Mouse (Mus musculus) hindbrain, embryonic 13.5 days (tissue): ENCODE measurements around the gene Tfpi2. TPM values are rescaled to one million over a fixed set of nuclear protein-coding genes. Genes with fewer than 3 reads are reported as not detected.
A peak's percentile ranks its signal among the peaks of the same experiment; 100 is the strongest.

ENCODE experiments used
- ATAC-seq: fragments of 200-750 bp; cut with Nextera tagmentation; 2 replicates; pipeline ENCODE4 v1.8.0; 2017; ENCODE audit warnings: moderate TSS enrichment; ENCODE audit not compliant: low FRiP score
- H3K27ac ChIP-seq: fragments of 300-500 bp; sonication (generic); 2 replicates; pipeline ENCODE4 v1.5.1; 2015; ENCODE audit warnings: inconsistent platforms, mild to moderate bottlenecking, moderate library complexity
- H3K27me3 ChIP-seq: fragments of 300-500 bp; sonication (generic); 2 replicates; pipeline ENCODE4 v1.6.1; 2015; ENCODE audit warnings: mild to moderate bottlenecking, inconsistent platforms
- H3K36me3 ChIP-seq: fragments of 300-500 bp; sonication (generic); 2 replicates; pipeline ENCODE4 v1.6.1; 2015; ENCODE audit warnings: mild to moderate bottlenecking, inconsistent platforms
- H3K4me1 ChIP-seq: fragments of 300-500 bp; sonication (generic); replicated peaks from 2 replicates; pipeline ENCODE4 v1.6.1; 2015; ENCODE audit warnings: inconsistent platforms
- H3K4me2 ChIP-seq: fragments of 300-500 bp; sonication (generic); 2 replicates; pipeline ENCODE4 v1.6.1; 2015; ENCODE audit warnings: inconsistent platforms, mild to moderate bottlenecking, moderate library complexity
- H3K4me3 ChIP-seq: fragments of 300-500 bp; sonication (generic); 2 replicates; pipeline ENCODE4 v1.5.1; 2015; ENCODE audit warnings: mild to moderate bottlenecking, inconsistent platforms
- H3K9ac ChIP-seq: fragments of 300-500 bp; sonication (generic); 2 replicates; pipeline ENCODE4 v1.6.1; 2015; ENCODE audit warnings: mild to moderate bottlenecking, inconsistent platforms
- H3K9me3 ChIP-seq: fragments of 300-500 bp; sonication (generic); 2 replicates; pipeline ENCODE4 v1.6.1; 2016; ENCODE audit warnings: inconsistent platforms
- WGBS: fragments of 180-500 bp; shearing (Covaris S2); methylation state at CpG from one replicate; pipeline ENCODE4 v1.1.7; 2015; 5-methylcytosine and 5-hydroxymethylcytosine counted together
- polyA plus RNA-seq: library from polyadenylated mRNA; unstranded; fragments of >200 nt; fragmentation: Nextera tagmentation; extraction: Ambion mirVana; gene quantifications from 2 replicates; pipeline ENCODE4 v1.2.1, GENCODE M21; 2015

Gene Tfpi2
- polyA plus RNA-seq, 1 experiment from 2014 or later = 0.29 TPM

DNA sequence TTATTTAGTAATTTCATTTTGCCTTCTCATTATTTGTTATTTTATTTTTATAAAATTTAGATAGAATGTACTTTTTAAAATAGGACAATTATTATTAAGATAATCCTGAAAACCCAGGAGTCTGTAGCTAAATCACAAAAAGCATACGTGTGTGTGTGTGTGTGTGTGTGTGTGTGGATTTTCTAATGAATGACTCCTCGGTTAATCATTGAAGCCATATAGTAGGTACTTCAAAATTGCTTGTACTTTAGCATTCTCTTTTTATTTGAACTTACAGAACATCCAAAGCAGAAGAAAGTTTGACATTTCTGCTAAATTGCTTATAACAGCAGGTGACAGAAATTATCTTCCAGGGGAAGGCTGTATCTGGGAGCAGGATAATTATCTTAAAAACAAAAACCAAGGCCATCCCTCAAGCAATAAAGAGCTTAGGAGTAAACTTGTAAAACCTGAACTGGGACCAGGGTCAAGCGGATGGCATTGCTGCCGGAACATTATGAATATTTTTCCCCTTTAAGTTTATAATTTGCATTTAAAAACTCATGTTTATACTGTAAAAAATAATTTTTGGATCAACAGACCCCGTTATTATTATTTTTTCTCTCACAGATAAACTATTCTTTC lies 5.9 kb downstream of the Tfpi2 start:
- WGBS = 93% methylated on average over 5 of the region's 5 CpGs
- Histone ChIP-seq H3K4me3 (no peak overlapping the region), H3K9ac (no peak overlapping the region), H3K4me1 (no peaks in the 10 kb centered on the region), H3K27ac (no peak overlapping the region), H3K4me2 (no peak overlapping the region), H3K36me3 (no peaks in the 10 kb centered on the region), H3K27me3 (no peaks in the 10 kb centered on the region), H3K9me3 (no peaks in the 10 kb centered on the region)
- ATAC-seq = no peak

DNA sequence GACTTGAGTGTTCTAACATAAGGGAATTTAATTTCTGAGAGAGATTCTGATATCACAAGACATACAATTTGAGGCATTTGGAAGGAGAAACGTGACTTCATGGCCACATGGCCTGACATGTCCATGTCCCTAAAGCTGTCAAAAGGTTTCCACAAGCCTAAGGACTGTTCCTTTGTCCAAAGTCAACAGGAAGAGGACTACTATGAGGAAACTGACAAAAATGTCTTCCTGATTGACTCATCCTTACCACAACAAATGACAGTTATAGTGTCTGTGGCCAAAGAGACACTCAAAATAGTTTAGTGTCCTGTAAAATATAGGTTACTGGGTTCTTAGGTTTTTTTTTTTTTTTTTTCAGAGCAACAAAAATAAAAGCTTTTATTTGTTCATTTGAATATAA lies 15.0 kb downstream of the Tfpi2 start:
- WGBS = 72% methylated on average over 1 of the region's 1 CpGs
- Histone ChIP-seq H3K4me1 (no peaks in the 10 kb centered on the region), H3K9ac (no peak overlapping the region), H3K36me3 (no peaks in the 10 kb centered on the region), H3K4me2 (no peak overlapping the region), H3K9me3 (no peaks in the 10 kb centered on the region), H3K27ac (no peak overlapping the region), H3K4me3 (no peak overlapping the region), H3K27me3 (no peaks in the 10 kb centered on the region)
- ATAC-seq = no peak

DNA sequence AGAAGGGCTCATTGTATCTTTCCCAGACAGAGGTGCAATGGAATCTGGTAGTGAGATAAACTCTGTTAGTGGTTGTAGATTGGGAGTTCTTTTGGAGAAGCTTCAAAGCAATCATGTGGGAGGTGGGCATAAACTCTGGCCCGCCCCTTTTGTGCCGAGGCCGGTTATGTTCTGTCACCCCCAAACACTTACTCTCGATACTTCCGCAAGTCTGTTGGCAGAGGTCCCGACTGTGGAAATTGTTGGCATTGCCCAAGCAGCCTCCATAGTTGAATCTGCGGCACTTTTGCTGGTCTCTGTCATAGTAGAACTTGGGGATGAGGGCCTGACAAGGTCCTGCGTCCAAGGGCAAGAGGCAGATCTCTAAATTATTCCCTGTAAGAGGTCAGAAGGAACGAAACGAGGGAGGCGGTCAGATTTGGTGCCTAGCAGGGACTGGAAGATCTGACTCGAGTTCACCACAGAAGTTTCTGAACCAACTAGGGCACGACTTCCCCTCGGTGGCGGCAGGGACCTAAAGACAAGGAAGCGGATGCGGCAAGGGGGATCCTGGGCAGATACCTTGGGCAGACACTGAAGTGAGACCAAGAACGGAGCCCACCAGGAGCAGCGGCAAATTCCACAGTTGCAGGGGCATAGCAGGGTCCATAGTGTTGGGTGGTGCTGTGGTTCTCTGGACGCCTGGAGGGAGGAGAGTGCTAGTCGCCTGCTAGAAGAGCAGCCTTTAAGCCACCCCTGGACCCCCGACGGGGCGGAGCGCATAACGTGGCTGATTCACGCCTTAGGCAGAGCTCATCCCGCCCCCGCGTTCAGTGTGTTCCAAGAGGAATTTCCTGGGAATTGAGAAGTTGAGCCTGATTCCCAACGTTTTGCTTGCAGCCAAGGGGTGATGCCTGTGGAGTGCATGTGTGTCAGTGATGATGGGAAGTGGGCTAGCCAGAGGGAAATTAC lies 20.8 kb downstream of the Tfpi2 start:
- H3K4me2 ChIP-seq = peak overlapping the region; percentile 40
- no peak overlapping the region for H3K27ac ChIP-seq
- H3K36me3 ChIP-seq = no peaks in the 10 kb centered on the region
- ATAC-seq = no peak
- H3K4me3 ChIP-seq = peak overlapping the region; percentile 11; the same call in 1 of the 2 replicates
- H3K9ac ChIP-seq = no peak overlapping the region
- 37% methylated on average over 31 of the region's 31 CpGs for WGBS
- peaks cover 11% of the 10 kb centered on the region for H3K27me3 ChIP-seq
- no peaks in the 10 kb centered on the region for H3K4me1 ChIP-seq
- H3K9me3 ChIP-seq = no peaks in the 10 kb centered on the region

DNA sequence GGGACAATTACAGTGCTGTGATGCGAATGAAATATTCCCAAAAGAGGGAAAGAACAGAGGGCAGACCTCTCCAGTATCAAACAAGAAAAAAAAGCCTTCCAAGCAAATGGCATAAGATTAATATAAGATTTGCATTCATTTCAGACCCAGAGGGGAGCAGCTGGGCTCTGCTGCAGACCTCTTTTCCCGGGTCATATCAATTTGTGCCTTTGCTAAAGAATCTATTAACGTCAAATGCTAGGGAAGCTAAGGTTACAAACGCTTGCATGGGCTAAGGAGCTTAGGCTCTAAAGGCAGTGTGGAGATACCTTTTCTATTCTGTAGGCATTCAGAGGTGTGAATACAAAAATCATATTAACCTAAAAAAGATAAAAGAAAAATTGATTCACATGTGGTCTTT lies 33.8 kb downstream of the Tfpi2 start:
- no peak for ATAC-seq
- no peak overlapping the region for H3K4me2 ChIP-seq
- 34% methylated on average over 4 of the region's 4 CpGs for WGBS

DNA sequence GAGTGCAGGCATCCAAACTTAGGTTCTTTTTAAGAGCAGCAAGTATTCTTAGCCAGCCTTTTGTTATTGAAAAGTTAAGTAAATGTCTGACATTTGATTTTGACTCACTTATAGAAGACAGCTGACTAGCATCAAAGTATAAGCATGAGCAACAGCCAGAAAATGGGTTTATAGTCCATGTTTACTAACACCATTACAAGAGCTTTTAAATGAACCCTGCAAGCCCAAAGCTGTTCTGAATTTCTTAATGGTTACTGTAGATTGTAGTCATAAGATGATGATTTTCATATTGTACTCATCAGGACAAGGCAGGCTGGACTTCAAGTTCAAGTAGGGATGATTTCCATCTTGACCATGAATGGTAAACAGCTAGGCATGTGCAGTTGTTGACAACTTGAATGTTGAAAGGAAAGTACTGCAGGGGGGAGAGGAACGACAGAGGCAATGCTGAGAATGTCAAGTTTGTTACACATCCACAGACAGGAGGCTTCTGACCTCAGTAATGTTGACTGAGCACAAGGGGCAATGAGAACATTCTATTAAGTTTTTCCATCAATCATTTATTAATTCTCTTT lies 52.5 kb downstream of the Tfpi2 start:
- Histone ChIP-seq H3K36me3 (no peaks in the 10 kb centered on the region), H3K4me3 (no peak overlapping the region), H3K9ac (no peak overlapping the region), H3K9me3 (no peaks in the 10 kb centered on the region), H3K4me1 (no peaks in the 10 kb centered on the region), H3K27me3 (no peaks in the 10 kb centered on the region), H3K27ac (no peak overlapping the region), H3K4me2 (no peak overlapping the region)
- ATAC-seq = no peak
- 67% methylated on average over 1 of the region's 1 CpGs for WGBS

More for the DNA sequence above, 33.8 kb downstream of the Tfpi2 start:
- H3K36me3 ChIP-seq = no peaks in the 10 kb centered on the region
- no peak overlapping the region for H3K9ac ChIP-seq
- H3K9me3 ChIP-seq = no peaks in the 10 kb centered on the region
- H3K4me1 ChIP-seq = 0 out of 2 replicates have a peak, but pooled peaks cover 3% of the 10 kb centered on the region
- no peak overlapping the region for H3K4me3 ChIP-seq
- no peak overlapping the region for H3K27ac ChIP-seq
- H3K27me3 ChIP-seq = no peaks in the 10 kb centered on the region

DNA sequence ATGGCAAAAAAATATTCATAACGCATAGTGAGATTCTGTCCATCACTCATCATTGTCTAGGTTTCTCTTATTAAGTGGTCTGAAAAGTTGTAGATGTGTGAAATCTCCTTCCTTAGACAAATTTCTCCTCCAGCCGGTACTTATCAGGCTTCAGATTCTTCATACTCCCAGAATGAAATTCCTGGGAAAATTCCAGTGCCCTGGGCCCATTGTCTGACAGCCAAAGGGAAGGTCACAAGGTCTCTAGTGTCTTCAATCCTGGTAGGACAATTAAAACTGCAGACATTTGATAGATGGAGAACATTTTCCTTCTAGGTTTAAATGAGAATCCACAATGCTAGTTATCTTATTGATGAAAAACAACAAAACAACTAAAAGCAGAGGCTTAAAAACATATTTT lies 53.1 kb downstream of the Tfpi2 start:
- Histone ChIP-seq H3K27me3 (no peaks in the 10 kb centered on the region), H3K36me3 (no peaks in the 10 kb centered on the region), H3K9me3 (no peaks in the 10 kb centered on the region), H3K4me1 (no peaks in the 10 kb centered on the region), H3K4me2 (no peak overlapping the region), H3K4me3 (no peak overlapping the region), H3K9ac (no peak overlapping the region), H3K27ac (no peak overlapping the region)
- no peak for ATAC-seq
- 44% methylated on average over 2 of the region's 2 CpGs for WGBS

DNA sequence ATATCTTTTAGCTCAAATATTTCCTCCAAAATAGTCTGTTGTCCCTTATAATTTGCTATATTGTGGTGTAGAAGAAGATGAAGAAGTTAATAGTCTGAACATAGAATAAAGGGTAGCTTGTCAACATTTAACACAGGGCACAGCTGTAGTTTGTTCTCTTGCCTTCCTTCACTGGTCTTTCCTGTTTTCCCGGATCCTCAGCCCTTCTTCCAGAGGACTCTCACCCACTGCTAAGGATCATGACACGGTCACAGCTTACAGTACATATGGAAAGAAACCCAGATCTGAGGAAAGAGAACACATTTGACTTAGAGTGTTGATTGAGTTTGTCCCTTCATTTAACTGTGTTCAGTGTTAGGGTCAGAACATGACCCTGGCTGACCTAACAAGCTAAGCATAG lies 53.7 kb downstream of the Tfpi2 start:
- H3K9me3 ChIP-seq = no peaks in the 10 kb centered on the region
- H3K36me3 ChIP-seq = no peaks in the 10 kb centered on the region
- no peak overlapping the region for H3K9ac ChIP-seq
- no peak overlapping the region for H3K4me2 ChIP-seq
- ATAC-seq = no peak
- no peaks in the 10 kb centered on the region for H3K27me3 ChIP-seq
- H3K4me3 ChIP-seq = no peak overlapping the region
- WGBS = 70% methylated on average over 2 of the region's 2 CpGs
- no peak overlapping the region for H3K27ac ChIP-seq
- no peaks in the 10 kb centered on the region for H3K4me1 ChIP-seq

DNA sequence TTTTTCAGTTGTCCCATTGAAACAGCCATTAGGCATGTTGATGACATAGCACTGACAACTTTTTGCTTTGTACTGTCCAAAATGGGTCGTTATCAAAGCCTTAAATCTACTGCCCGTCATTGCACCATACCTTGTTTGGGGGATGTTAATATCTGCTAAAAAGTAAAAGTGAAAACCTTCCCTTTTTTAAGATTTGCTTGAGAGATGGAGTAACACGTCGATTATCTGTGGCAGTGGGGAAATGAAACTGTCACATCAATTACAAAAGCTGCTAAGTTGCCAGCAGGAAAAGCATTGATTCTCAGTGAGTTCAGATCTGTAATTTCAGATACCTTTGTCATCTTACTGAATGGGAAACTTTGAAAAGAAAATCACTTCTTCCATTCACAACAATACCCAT lies 62.6 kb downstream of the Tfpi2 start:
- H3K9me3 ChIP-seq = no peaks in the 10 kb centered on the region
- WGBS = 74% methylated on average over 4 of the region's 4 CpGs
- no peaks in the 10 kb centered on the region for H3K27me3 ChIP-seq
- H3K27ac ChIP-seq = no peak overlapping the region
- no peaks in the 10 kb centered on the region for H3K36me3 ChIP-seq
- ATAC-seq = no peak
- H3K9ac ChIP-seq = no peak overlapping the region
- H3K4me2 ChIP-seq = no peak overlapping the region
- H3K4me3 ChIP-seq = no peak overlapping the region
- no peaks in the 10 kb centered on the region for H3K4me1 ChIP-seq

DNA sequence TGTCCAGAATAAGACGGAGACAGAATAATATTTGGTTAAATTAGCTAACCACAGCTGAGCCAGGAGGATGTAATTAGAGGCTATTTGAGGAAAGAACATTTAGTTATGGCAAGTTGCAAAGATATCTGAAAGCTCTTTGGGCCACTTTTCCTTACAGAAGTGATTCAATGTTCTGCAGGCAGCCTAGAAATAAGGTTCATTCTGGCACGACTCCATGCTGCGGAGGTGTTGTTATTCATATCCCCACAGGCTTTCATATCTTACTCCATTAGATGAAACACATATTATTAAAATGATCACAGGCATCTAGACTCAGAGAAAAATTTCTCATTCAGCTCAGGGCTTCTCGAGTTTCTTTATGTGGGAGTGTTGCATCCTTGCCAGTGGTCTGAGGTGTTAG lies 65.8 kb downstream of the Tfpi2 start:
- Histone ChIP-seq H3K4me2 (no peak overlapping the region), H3K9ac (no peak overlapping the region), H3K36me3 (no peaks in the 10 kb centered on the region), H3K27me3 (no peaks in the 10 kb centered on the region), H3K4me1 (no peaks in the 10 kb centered on the region), H3K9me3 (no peaks in the 10 kb centered on the region), H3K27ac (no peak overlapping the region), H3K4me3 (no peak overlapping the region)
- 76% methylated on average over 4 of the region's 4 CpGs for WGBS
- no peak for ATAC-seq

DNA sequence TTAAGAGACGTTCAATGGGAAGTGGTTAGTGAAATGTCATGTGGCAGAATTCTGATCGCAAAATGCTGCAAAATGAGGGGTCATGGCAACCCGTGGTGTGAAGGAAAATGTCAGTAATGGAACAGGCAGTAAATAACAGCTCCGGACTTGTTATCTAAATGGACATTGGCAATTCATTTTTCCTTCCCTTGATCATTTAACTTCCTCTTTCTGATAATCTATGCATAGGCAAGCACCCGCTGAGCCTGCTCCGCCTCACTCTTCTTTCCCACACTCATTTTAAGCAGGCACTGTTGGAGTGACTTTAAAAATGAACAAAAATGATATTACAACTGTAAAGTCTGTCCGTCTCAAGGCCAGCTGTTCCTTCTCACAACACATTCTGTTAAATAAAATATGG lies 72.7 kb downstream of the Tfpi2 start:
- H3K4me2 ChIP-seq = no peak overlapping the region
- no peaks in the 10 kb centered on the region for H3K36me3 ChIP-seq
- H3K27ac ChIP-seq = no peak overlapping the region
- no peak overlapping the region for H3K4me3 ChIP-seq
- no peak overlapping the region for H3K9ac ChIP-seq
- H3K9me3 ChIP-seq = no peaks in the 10 kb centered on the region
- H3K4me1 ChIP-seq = no peaks in the 10 kb centered on the region
- H3K27me3 ChIP-seq = no peaks in the 10 kb centered on the region
- ATAC-seq = no peak
- 77% methylated on average over 7 of the region's 7 CpGs for WGBS
